Mouse (Mus musculus): ENCODE measurements around the gene Hs2st1. TPM values are rescaled to one million over a fixed set of nuclear protein-coding genes. Genes with fewer than 3 reads are reported as not detected.

Gene Hs2st1
- total and polyA plus RNA-seq, 3 experiments = 17.6 to 36.4 (median 29.7) TPM

DNA sequence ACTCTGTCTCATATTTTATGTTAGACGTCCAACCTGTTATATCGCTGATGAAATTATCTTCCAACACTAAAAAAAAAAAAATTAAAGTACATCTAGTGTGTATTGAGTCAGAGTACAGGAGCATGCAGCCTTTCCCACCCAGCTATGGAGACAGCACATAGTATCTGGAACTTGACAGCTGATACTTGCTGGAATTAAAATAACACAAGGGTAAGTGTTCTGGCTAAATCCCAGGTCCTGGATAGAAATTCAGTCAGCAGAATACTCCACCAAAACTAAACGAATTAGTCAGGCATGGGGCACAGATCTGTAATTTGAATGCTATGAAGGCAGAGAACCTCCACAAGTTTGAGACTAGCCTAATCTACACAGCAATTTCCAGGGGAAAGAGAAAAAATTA lies 30.9 kb downstream of the Hs2st1 start:
- Histone ChIP-seq H3K27me3 (replicated peaks) (no peaks in the 10 kb centered on the region), H3K9me3 (replicated peaks; ENCODE audit: low read length) (no peaks in the 10 kb centered on the region), H3K79me2 (replicated peaks; ENCODE audit: control insufficient read depth, extremely low read depth, insufficient read depth, poor library complexity, severe bottlenecking) (peaks cover 4% of the 10 kb centered on the region; the same call in 1 of the 2 replicates), H3K9ac (ENCODE audit: insufficient read depth, low read depth) (no peak overlapping the region), H3K27ac (ENCODE audit: insufficient read depth, low read depth) (no peak overlapping the region), H3K4me1 (ENCODE audit: control insufficient read depth in 1 of 2, insufficient read depth in 2 of 2) (peaks cover 7 to 22% of the 10 kb centered on the region in 2 experiments), H3K4me3 (replicated peaks in 1 of 3; ENCODE audit: low read depth in 2 of 3, low read length in 2 of 3, poor library complexity in 1 of 3) (no peak overlapping the region), H3K36me3 (replicated peaks in 1 of 2; ENCODE audit: control insufficient read depth in 1 of 2, insufficient read depth in 1 of 2, low read length in 1 of 2) (peaks cover 0 to 8% of the 10 kb centered on the region in 2 experiments), H3K4me2 (ENCODE audit: insufficient read depth, low read depth, poor library complexity, severe bottlenecking) (no peak overlapping the region)
- TF ChIP-seq KAT2A (IDR thresholded peaks at IDR 0.05; ENCODE audit: insufficient replicate concordance, low read length) (no peak), PAX5 (IDR thresholded peaks at IDR 0.05; ENCODE audit: low read length) (no peak), MXI1 (IDR thresholded peaks at IDR 0.05; ENCODE audit: low read depth, low read length) (no peak), ETS1 (conservative IDR thresholded peaks at IDR 0.05; ENCODE audit: low read depth, low read length) (no peak), E2F4 (IDR thresholded peaks at IDR 0.05; ENCODE audit: insufficient replicate concordance, low read depth, low read length) (no peak), RCOR1 (conservative IDR thresholded peaks at IDR 0.05; ENCODE audit: low read depth, low read length) (no peak), MAX (IDR thresholded peaks at IDR 0.05; ENCODE audit: low read length) (no peak), ZNF384 (IDR thresholded peaks at IDR 0.05; ENCODE audit: low read depth, low read length) (no peak), HCFC1 (IDR thresholded peaks at IDR 0.05; ENCODE audit: low read depth, low read length) (no peak), ZKSCAN1 (IDR thresholded peaks at IDR 0.05; ENCODE audit: borderline replicate concordance, low read depth, low read length) (no peak), JUN (IDR thresholded peaks at IDR 0.05; ENCODE audit: insufficient read depth, low read depth, low read length) (no peak), POLR2AphosphoS2 (IDR thresholded peaks at IDR 0.05; ENCODE audit: low read depth, low read length) (no peak), MYC (IDR thresholded peaks at IDR 0.05; ENCODE audit: low read depth, low read length) (no peak), JUND (conservative IDR thresholded peaks at IDR 0.05; ENCODE audit: low read depth, low read length) (no peak), UBTF (IDR thresholded peaks at IDR 0.05; ENCODE audit: low read depth, low read length) (no peak), CHD1 (IDR thresholded peaks at IDR 0.05; ENCODE audit: low read depth, low read length) (no peak)
- dilution Hi-C loops (cut with MboI; ENCODE audit: extremely low pct_ligation_motif_present, extremely low pct_unique_long_range_greater_than_20kb, low sequenced_read_pairs) (no loop called here), in situ Hi-C loops (cut with MboI; ENCODE audit: low pct_ligation_motif_present, low pct_unique_long_range_greater_than_20kb, low sequenced_read_pairs) (no loop called here)
- no peak for DNase-seq (ENCODE audit: extremely low read depth)

DNA sequence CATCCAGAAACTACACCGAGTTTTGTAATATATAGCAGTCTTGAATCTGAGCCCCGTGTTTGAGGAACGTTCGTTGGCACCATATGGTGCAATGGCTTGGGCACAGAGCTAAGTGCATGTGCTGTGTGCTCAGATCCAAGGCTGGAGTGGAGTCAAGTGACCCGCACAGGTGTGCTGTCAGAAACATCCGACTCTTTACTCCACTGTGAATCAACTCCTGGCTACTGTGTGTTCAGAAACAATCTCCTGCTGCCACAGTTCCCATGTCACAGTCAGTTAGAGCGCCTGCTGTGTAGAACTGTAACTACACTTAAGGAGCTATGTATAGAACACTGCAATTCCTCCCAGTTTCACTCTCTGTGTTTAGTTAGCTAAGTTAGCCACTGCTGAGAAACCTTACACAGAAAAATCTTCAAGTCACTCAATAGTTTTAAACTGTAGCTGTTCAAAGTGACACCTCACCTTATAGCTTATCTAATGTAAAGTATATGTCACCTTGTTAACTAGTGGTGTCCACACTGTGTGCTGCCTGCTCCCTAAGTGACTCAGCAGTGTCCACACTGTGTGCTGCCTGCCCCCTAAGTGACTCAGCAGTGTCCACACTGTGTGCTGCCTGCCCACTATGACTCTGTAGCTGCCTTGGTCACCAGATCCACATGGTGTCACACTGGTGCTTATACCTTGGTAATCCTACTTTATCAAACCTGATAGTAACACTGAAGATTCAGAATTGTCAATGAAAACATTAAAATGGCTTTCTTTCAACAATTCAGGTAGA lies 32.7 kb downstream of the Hs2st1 start:
- peaks cover 7 to 27% of the 10 kb centered on the region in 2 experiments for H3K4me1 ChIP-seq (ENCODE audit: control insufficient read depth in 1 of 2, insufficient read depth in 2 of 2)
- H3K36me3 ChIP-seq (replicated peaks in 1 of 2; ENCODE audit: control insufficient read depth in 1 of 2, insufficient read depth in 1 of 2, low read length in 1 of 2) = peaks cover 0 to 10% of the 10 kb centered on the region in 2 experiments
- H3K79me2 ChIP-seq (replicated peaks; ENCODE audit: control insufficient read depth, extremely low read depth, insufficient read depth, poor library complexity, severe bottlenecking) = peaks cover under 1% of the 10 kb centered on the region; the same call in 1 of the 2 replicates
- H3K27me3 ChIP-seq (replicated peaks) = no peaks in the 10 kb centered on the region
- no peaks in the 10 kb centered on the region for H3K9me3 ChIP-seq (replicated peaks; ENCODE audit: low read length)
- H3K4me3 ChIP-seq (replicated peaks in 1 of 3; ENCODE audit: low read depth in 2 of 3, low read length in 2 of 3, poor library complexity in 1 of 3) = peak overlapping the region in 1 of 3 experiments; percentile 4
- dilution Hi-C loops (cut with MboI; ENCODE audit: extremely low pct_ligation_motif_present, extremely low pct_unique_long_range_greater_than_20kb, low sequenced_read_pairs) = no loop called here
- TF ChIP-seq HCFC1 (IDR thresholded peaks at IDR 0.05; ENCODE audit: low read depth, low read length) = no peak
- peak; percentile 93 for TF ChIP-seq ZKSCAN1 (IDR thresholded peaks at IDR 0.05; ENCODE audit: borderline replicate concordance, low read depth, low read length)
- no peak for TF ChIP-seq MAZ (IDR thresholded peaks at IDR 0.05; ENCODE audit: low read depth, low read length)
- no peak for TF ChIP-seq CTCF (conservative IDR thresholded peaks at IDR 0.05 in 1 of 2, IDR thresholded peaks at IDR 0.05 in 1 of 2; ENCODE audit: low read depth in 2 of 2, low read length in 2 of 2)
- DNase-seq (ENCODE audit: extremely low read depth) = no peak
- H3K9ac ChIP-seq (ENCODE audit: insufficient read depth, low read depth) = no peak overlapping the region
- H3K27ac ChIP-seq (ENCODE audit: insufficient read depth, low read depth) = no peak overlapping the region
- no peak overlapping the region for H3K4me2 ChIP-seq (ENCODE audit: insufficient read depth, low read depth, poor library complexity, severe bottlenecking)
- in situ Hi-C loops (cut with MboI; ENCODE audit: low pct_ligation_motif_present, low pct_unique_long_range_greater_than_20kb, low sequenced_read_pairs) = no loop called here

All from CH12.LX (cell line).